Mouse (Mus musculus) brain, embryonic 14.5 days (tissue): Measurements from ENCODE around the gene Itga6. TPM values are rescaled to one million over a fixed set of nuclear protein-coding genes. Genes with fewer than 3 reads are reported as not detected.

Experiments
- DNase-seq: peaks from one replicate; pipeline ENCODE4 v3.0.0-alpha.2; 2011; ENCODE audit warnings: low read depth
- CTCF ChIP-seq: fragments of 200-500 bp; IDR thresholded peaks from 2 replicates; pipeline ENCODE4 v1.5.1; 2012; ENCODE audit warnings: inconsistent platforms, mild to moderate bottlenecking, moderate library complexity, borderline replicate concordance; ENCODE audit not compliant: insufficient read depth, insufficient read length; ENCODE audit errors: extremely low read depth
- POLR2A ChIP-seq: fragments of 200-500 bp; IDR thresholded peaks from 2 replicates; pipeline ENCODE4 v1.6.1; 2012; ENCODE audit warnings: mild to moderate bottlenecking, inconsistent platforms, borderline replicate concordance; ENCODE audit not compliant: poor library complexity, insufficient read depth, insufficient read length, severe bottlenecking; ENCODE audit errors: extremely low read depth
- polyA plus RNA-seq: library from polyadenylated mRNA; depleted of rRNA; stranded (reverse); fragments of >200 nt; gene quantifications from 2 replicates; pipeline ENCODE4 v1.2.3, GENCODE M21; 2012

Gene Itga6
- polyA plus RNA-seq, 1 experiment, result 36.8 TPM

- TF ChIP-seq POLR2A, result no peak
- TF ChIP-seq CTCF, result no peak
- no peak for DNase-seq
Measured at GRCm38 (mm10) chr2:71865935-71866334, 120.5 kb downstream of the Itga6 start.

DNA sequence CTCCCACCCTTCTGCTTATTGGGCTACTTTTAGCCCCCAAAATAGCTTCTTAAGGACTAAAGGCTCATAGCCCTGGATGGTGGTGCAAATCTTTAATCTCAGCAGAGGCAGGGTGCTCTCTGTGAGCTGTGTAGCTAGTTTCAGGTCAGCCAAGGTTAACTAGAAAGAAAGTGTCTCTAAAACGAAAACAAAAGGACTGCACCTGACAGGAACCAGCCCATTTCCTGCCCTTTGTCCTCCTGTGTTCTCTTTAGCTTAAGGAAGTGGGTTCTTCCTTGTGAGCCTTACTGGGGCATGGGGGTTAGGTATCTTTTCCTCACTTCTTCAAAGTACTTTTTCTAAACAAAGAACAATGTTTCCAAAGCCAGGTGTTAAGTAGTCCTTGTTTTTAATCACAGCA is 121.1 kb downstream of the Itga6 start:
- TF ChIP-seq CTCF, result no peak
- no peak for TF ChIP-seq POLR2A
- DNase-seq, result no peak

- no peak for DNase-seq
- no peak for TF ChIP-seq CTCF
- TF ChIP-seq POLR2A, result no peak
Measured at GRCm38 (mm10) chr2:71867019-71867418, 121.6 kb downstream of the Itga6 start.

- TF ChIP-seq CTCF (no peak), POLR2A (no peak)
- no peak for DNase-seq
Measured at GRCm38 (mm10) chr2:71867480-71867879, 122.1 kb downstream of the Itga6 start.

- DNase-seq, result no peak
- TF ChIP-seq CTCF (no peak), POLR2A (no peak)
Measured at GRCm38 (mm10) chr2:71868256-71868655, 122.8 kb downstream of the Itga6 start.

DNA sequence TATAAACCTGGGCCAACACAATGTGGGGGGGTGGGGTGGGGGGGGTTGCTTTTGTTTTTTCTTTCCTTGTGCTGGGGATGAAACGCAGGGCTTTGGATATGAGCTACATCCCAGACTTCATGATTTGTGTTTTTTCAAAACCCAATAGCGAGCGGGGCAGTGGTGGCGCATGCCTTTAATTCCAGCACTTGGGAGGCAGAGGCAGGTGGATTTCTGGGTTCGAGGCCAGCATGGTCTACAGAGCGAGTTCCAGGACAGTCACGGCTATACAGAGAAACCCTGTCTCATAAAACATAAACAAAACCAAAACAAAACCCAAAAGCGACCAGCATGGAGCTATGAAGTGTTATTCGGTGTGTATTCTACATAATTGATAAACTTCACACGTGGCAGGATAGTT is 126.7 kb downstream of the Itga6 start:
- TF ChIP-seq CTCF (no peak), POLR2A (no peak)
- no peak for DNase-seq

DNA sequence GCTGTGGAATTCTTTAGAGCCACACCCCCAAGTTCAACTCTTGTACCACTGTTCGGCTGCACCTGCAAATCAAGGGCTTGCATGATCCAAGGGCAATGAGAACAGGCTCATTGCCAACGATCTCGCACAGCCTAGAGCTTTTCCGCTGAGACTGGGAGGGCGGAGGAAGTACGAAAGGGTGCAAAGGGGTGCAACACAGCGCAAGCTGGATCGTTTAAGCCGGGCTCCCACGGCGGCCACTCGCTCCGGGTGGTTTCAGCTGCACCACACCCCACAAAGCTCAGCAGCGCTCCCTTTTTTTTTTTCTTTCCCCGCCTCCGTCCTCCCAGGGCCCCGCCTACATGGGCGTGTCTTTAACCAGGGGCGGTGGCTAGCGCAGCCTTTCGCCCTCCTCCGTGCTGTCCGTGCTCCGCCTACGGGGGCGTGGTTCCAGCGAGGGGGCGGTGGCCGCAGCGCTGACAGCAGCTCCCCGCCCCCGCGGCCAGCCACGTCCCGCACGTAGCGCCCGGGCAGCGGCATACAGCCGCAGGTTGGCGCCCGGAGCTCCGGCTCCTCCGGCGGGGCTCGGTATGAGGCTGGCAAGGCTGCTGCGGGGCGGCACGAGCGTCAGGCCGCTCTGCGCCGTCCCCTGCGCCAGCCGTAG is 127.5 kb downstream of the Itga6 start, which contains the start of gene Pdk1:
Pdk1 (plus strand) TSS at position 424 of the 643 bp plus-strand sequence.
- no peak for TF ChIP-seq CTCF
- peak; percentile 89 for TF ChIP-seq POLR2A
- DNase-seq, result peak; percentile 99

DNA sequence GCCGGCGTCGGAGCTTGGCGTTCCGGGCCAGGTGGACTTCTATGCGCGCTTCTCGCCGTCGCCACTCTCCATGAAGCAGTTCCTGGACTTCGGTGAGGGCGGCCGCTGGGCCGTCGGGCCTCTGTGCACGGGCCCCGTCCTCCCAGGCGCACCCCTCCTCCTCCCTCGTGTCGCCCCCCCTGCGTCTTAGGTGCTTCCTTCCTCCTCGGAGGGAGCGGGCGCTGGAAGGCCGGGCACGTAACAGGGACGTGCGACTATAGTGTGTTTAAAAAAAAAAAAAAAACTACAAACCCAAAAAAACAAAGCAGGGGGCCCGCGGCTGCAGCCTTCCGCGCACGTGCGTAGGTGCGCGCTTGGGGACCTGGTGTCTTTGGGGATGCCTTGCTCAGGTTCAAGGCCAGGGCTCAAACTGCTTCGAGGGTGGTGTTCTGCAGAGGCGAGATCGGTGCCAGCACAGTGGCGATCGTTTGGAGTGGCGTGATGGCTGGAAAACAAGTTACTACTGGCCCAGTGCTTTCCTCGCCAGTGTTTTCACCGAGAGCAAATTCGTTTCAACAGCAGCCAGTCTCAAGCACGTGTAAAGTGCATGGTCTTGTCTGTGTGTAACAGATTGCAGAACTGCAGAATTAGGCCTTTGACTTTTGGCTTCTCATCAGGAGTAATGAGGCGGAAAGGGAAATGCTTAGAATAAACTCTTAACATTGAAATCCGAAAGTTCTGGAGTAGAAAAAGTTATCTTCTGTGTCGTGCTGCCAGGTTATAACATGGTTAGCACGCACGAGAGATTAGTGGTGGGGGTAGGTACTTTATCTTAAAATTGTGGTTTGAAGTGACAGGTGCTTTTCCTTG is 128.3 kb downstream of the Itga6 start:
- TF ChIP-seq POLR2A, result no peak
- TF ChIP-seq CTCF, result no peak
- DNase-seq, result peak; percentile 59

DNA sequence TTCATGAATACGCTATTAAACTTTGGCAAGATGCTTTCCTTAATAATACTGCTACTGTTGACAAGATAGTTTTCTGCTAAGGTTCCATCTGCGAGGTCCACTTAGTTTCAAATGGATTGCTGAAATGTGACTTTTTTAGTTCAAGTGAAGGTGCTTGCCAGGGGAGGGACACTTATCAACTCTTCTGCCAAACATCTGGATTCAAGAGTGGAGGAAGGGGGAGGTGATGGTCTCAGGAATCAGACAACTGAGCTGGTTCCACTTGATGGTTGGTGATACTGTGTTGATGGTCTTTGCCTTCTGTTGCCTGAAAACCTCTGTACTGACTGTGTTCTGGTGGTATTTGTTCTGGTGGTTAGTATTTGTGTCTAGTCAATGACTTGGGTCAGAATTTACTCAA is 129.0 kb downstream of the Itga6 start:
- no peak for DNase-seq
- TF ChIP-seq CTCF (no peak), POLR2A (no peak)

GRCm38 (mm10) chr2:71874836-71875235 is 129.4 kb downstream of the Itga6 start:
- no peak for DNase-seq
- TF ChIP-seq CTCF (no peak), POLR2A (no peak)

DNA sequence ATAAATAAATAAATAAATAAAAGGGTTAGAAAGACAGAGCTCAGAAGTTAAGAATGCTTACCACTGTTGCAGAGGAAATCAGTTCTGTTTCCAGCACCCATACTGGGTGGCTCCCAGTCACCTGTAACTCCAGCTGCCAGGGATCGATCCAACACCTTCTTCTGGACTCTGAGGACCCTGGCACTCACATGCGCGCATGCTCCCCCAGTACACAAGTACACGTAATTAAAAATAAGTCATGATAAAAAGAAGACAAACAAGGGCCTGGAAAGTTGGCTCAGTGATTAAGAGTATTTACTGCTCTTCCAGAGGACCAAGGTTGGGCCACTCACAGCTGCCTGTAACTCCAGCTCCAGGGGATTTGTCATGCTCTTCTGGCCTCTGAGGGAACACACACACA is 132.4 kb downstream of the Itga6 start:
- no peak for DNase-seq
- TF ChIP-seq POLR2A (no peak), CTCF (no peak)
